Mouse (Mus musculus): ENCODE results near the gene Gjb5. TPM values are rescaled to one million over a fixed set of nuclear protein-coding genes. Genes with fewer than 3 reads are reported as not detected.

The Gjb5 gene
- total RNA-seq, 1 experiment from 2014 or later, result not detected

GRCm38 (mm10) chr4:127354506-127355485 lies 3.2 kb downstream of the Gjb5 start:
- ATAC-seq (replicated peaks in 1 of 2; ENCODE audit: insufficient read depth in 1 of 2, low FRiP score in 2 of 2, low TSS enrichment in 1 of 2, low read depth in 1 of 2, poor library complexity in 2 of 2, severe bottlenecking in 2 of 2), result no peak

DNA sequence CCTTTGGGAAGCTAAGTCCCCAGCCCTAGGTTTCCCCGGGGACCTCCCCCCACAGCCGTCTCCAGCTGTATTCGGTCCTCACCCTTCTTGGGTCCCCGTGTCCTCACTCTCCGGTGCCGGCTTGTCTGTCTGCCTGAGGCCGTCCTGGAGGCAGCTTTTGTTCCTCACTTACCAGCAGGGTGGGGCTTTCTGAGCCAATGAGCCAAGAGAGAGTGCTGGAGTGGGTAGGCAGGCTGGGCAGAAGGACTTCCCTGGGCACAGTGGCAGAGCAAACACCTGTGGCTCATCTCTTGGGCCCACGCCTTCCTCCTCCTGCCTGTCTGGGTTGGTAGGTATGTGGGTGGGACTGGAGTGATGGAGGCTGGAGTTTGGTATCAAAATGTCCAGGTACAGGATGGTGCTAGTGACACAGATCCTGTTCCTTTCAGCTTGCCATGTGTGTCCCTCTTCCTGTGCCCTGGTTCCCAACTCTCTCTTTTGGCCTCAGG lies 4.0 kb downstream of the Gjb5 start, which contains the start of gene Gjb4:
Gjb4 (minus strand) TSS at position 131 of the 488 bp plus-strand sequence.
- ATAC-seq (replicated peaks in 1 of 2; ENCODE audit: insufficient read depth in 1 of 2, low FRiP score in 2 of 2, low TSS enrichment in 1 of 2, low read depth in 1 of 2, poor library complexity in 2 of 2, severe bottlenecking in 2 of 2), result no peak

DNA sequence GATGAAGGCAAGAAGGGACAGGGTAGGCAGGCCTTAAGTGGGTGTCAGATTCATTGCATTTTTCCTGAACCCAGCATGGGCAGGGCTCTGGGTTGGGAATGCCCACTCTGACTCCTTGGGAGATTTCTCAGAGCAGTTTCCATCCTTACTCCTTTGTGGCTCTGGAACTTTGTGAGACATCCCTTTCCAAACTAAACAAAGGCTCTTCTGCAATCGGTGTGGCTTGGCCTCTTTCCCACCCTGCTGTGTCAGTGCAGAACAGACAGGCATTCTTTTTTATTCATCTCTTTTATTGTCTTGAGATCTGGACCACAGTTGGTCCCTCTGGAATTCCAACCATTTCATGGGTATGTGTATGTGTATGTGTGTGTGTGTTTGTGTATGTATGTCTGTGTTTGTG lies 5.4 kb downstream of the Gjb5 start:
- ATAC-seq (replicated peaks in 1 of 2; ENCODE audit: insufficient read depth in 1 of 2, low FRiP score in 2 of 2, low TSS enrichment in 1 of 2, low read depth in 1 of 2, poor library complexity in 2 of 2, severe bottlenecking in 2 of 2), result no peak

- no peak for ATAC-seq (replicated peaks in 1 of 2; ENCODE audit: insufficient read depth in 1 of 2, low FRiP score in 2 of 2, low TSS enrichment in 1 of 2, low read depth in 1 of 2, poor library complexity in 2 of 2, severe bottlenecking in 2 of 2)
Observed at GRCm38 (mm10) chr4:127349560-127350300, 8.3 kb downstream of the Gjb5 start.

GRCm38 (mm10) chr4:127345000-127345399 lies 13.0 kb downstream of the Gjb5 start:
- no peak for ATAC-seq (replicated peaks in 1 of 2; ENCODE audit: insufficient read depth in 1 of 2, low FRiP score in 2 of 2, low TSS enrichment in 1 of 2, low read depth in 1 of 2, poor library complexity in 2 of 2, severe bottlenecking in 2 of 2)

DNA sequence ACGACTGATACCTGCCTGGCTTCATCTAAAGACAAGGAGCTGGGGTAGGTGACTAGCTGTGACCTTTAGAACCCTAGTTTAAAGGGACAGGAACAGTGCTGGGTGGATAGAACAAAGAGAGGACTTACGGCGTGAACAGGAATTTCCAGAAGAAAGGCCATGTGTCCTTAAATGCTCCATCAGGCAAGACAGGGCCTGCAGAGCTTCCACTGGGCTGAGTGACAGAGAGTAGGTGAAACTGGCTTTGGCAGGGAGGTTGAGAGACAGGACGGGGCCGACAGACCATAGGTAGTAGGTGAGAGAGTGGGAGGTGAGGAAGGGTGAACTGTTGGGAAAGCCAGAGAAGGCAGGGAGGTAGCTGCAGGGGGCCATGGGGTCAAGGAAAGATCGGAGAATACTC lies 16.6 kb downstream of the Gjb5 start:
- no peak for ATAC-seq (replicated peaks in 1 of 2; ENCODE audit: insufficient read depth in 1 of 2, low FRiP score in 2 of 2, low TSS enrichment in 1 of 2, low read depth in 1 of 2, poor library complexity in 2 of 2, severe bottlenecking in 2 of 2)

GRCm38 (mm10) chr4:127337668-127338067 lies 20.3 kb downstream of the Gjb5 start:
- no peak; a peak in 1 of 4 replicates for ATAC-seq (replicated peaks in 1 of 2; ENCODE audit: insufficient read depth in 1 of 2, low FRiP score in 2 of 2, low TSS enrichment in 1 of 2, low read depth in 1 of 2, poor library complexity in 2 of 2, severe bottlenecking in 2 of 2)

DNA sequence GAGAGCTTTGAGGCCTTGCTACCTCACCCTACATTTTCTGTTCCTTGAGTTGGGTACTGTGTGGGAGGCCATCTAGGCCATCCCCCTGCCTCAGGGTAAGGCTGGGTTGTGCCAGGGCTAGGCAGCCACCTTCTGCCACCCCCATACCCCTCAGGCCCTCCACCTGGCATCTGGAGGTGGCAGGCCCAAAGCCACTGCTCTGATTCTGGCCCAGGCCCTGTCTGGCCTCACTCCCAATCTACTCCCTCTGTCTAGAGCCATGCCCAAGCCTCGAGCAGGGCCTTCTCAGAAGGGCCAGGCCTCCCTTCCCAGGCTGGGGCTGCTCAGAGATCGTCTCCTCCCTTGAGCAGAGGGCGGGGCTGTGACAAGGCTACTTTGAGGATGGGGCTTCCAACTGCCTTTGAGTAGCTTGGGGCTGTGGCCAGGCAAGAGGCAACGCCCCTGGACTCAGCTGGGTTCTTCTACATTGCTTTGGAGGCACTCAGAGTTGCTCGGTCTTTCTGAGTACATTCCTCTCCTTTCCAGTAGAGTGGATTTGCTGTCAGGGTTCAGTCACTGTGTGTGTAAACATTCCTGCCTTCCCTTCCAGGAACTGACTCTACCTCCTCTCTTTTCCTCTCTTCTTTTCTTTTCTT lies 23.0 kb downstream of the Gjb5 start:
- no peak for ATAC-seq (replicated peaks in 1 of 2; ENCODE audit: insufficient read depth in 1 of 2, low FRiP score in 2 of 2, low TSS enrichment in 1 of 2, low read depth in 1 of 2, poor library complexity in 2 of 2, severe bottlenecking in 2 of 2)

GRCm38 (mm10) chr4:127331171-127331570 lies 26.8 kb downstream of the Gjb5 start:
- ATAC-seq (replicated peaks in 1 of 2; ENCODE audit: insufficient read depth in 1 of 2, low FRiP score in 2 of 2, low TSS enrichment in 1 of 2, low read depth in 1 of 2, poor library complexity in 2 of 2, severe bottlenecking in 2 of 2), result no peak

DNA sequence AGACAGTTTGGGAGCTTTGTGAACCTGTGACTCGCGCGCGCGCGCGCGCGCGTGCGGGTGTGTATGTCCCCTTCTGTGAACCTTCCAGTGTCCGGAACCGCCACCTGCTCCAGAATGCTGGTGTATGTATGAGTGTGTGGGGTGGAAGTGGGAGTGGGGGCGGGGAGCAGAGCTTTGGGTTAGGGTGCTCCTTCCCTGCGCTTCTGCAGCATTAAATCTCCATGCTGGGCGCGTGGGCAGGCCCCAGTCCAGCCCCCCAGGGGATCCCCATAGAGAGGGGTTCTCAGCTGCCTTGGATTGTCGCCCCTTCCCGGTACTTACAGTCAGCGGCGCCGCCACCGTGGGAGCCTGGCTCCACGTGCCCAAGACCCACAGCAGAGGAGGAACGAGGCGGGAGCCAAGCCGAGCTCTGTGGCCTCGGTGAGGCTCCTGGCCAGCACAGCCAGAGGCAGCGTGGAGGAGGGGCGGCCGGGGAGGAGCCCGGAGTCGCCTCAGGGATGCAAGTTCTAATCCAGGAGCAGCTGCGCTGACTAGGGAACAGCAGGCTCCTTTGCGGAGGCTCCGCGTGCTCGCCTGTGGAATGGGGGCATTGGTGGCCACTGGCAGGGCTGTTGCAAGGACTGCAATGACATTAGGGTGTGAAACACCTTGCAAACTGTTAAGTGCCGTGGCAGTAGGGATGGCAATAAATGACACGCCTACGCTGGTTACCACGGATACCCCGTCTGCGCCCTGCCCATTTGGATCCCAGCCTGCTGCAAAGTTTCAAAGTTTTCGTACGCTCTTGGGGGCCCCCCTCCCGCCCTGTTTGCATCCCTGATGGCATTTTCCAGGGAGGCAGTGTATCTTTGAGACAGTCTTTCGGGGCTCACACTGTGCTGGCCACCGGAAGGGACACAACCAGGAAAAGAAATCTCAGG lies 27.5 kb downstream of the Gjb5 start, which contains the start of gene Gjb3:
Gjb3 (minus strand) TSS at position 664 of the 920 bp plus-strand sequence.
- peak; percentile 27 to 47; a peak in 2 of 4 replicates for ATAC-seq (replicated peaks in 1 of 2; ENCODE audit: insufficient read depth in 1 of 2, low FRiP score in 2 of 2, low TSS enrichment in 1 of 2, low read depth in 1 of 2, poor library complexity in 2 of 2, severe bottlenecking in 2 of 2)

GRCm38 (mm10) chr4:127329751-127330150 lies 28.2 kb downstream of the Gjb5 start:
- no peak for ATAC-seq (replicated peaks in 1 of 2; ENCODE audit: insufficient read depth in 1 of 2, low FRiP score in 2 of 2, low TSS enrichment in 1 of 2, low read depth in 1 of 2, poor library complexity in 2 of 2, severe bottlenecking in 2 of 2)

GRCm38 (mm10) chr4:127329046-127329445 lies 28.9 kb downstream of the Gjb5 start:
- no peak for ATAC-seq (replicated peaks in 1 of 2; ENCODE audit: insufficient read depth in 1 of 2, low FRiP score in 2 of 2, low TSS enrichment in 1 of 2, low read depth in 1 of 2, poor library complexity in 2 of 2, severe bottlenecking in 2 of 2)

- no peak for ATAC-seq (replicated peaks in 1 of 2; ENCODE audit: insufficient read depth in 1 of 2, low FRiP score in 2 of 2, low TSS enrichment in 1 of 2, low read depth in 1 of 2, poor library complexity in 2 of 2, severe bottlenecking in 2 of 2)
Observed at GRCm38 (mm10) chr4:127328378-127328777, 29.6 kb downstream of the Gjb5 start.

- ATAC-seq (replicated peaks in 1 of 2; ENCODE audit: insufficient read depth in 1 of 2, low FRiP score in 2 of 2, low TSS enrichment in 1 of 2, low read depth in 1 of 2, poor library complexity in 2 of 2, severe bottlenecking in 2 of 2), result peak; percentile 60 to 75
Observed at GRCm38 (mm10) chr4:127327749-127328148, 30.2 kb downstream of the Gjb5 start.

- ATAC-seq (replicated peaks in 1 of 2; ENCODE audit: insufficient read depth in 1 of 2, low FRiP score in 2 of 2, low TSS enrichment in 1 of 2, low read depth in 1 of 2, poor library complexity in 2 of 2, severe bottlenecking in 2 of 2), result no peak
Observed at GRCm38 (mm10) chr4:127327258-127327657, 30.7 kb downstream of the Gjb5 start.

- ATAC-seq (replicated peaks in 1 of 2; ENCODE audit: insufficient read depth in 1 of 2, low FRiP score in 2 of 2, low TSS enrichment in 1 of 2, low read depth in 1 of 2, poor library complexity in 2 of 2, severe bottlenecking in 2 of 2), result no peak
Observed at GRCm38 (mm10) chr4:127325276-127325675, 32.7 kb downstream of the Gjb5 start.

All from hematopoietic stem cell, adult 5-6 weeks (primary cell).